Mouse (Mus musculus) cerebellum, adult 2 months (tissue): ENCODE results near the gene Zfp109.

Experiments used
- CTCF ChIP-seq: fragments of 200-500 bp; IDR thresholded peaks from 2 replicates; pipeline ENCODE4 v1.5.1; 2011; ENCODE audit warnings: low read depth, mild to moderate bottlenecking, control low read depth, low read length, moderate library complexity, borderline replicate concordance; ENCODE audit not compliant: insufficient read depth
- POLR2A ChIP-seq: fragments of 200-500 bp; IDR thresholded peaks from 2 replicates; pipeline ENCODE4 v1.6.1; 2011; ENCODE audit warnings: low read length, control low read depth, borderline replicate concordance; ENCODE audit not compliant: insufficient read depth

GRCm38 (mm10) chr7:24269256-24269655 lies 31.9 kb upstream of the Zfp109 start:
- TF ChIP-seq CTCF = no peak
- no peak for TF ChIP-seq POLR2A
